Mouse (Mus musculus) CH12.LX (cell line): ENCODE data around the gene Ptges. TPM values are rescaled to one million over a fixed set of nuclear protein-coding genes. Genes with fewer than 3 reads are reported as not detected.
"Not testable (repeated sequence)": the region's sequence is repeated elsewhere in the genome, so short reads cannot be mapped to it uniquely, and the experiment has no call there.

Source experiments
- DNase-seq: peaks from one replicate; pipeline ENCODE4 v3.0.0-alpha.2; 2013; ENCODE audit errors: extremely low read depth
- H3K27ac ChIP-seq: 2 replicates; pipeline ENCODE4 v1.5.1; 2012; ENCODE audit warnings: low read depth, mild to moderate bottlenecking, control low read depth, moderate library complexity; ENCODE audit not compliant: insufficient read depth
- H3K27me3 ChIP-seq: replicated peaks from 2 replicates; pipeline ENCODE3; 2012; ENCODE audit warnings: inconsistent platforms
- H3K36me3 ChIP-seq, 2 experiments: replicated peaks in 1 of 2; 2 replicates each; pipeline versions ENCODE3 to v1.6.1; 2012; ENCODE audit warnings: inconsistent platforms in 1 of 2, low read length in 1 of 2, mild to moderate bottlenecking in 1 of 2, mixed read lengths in 1 of 2, moderate library complexity in 1 of 2; ENCODE audit not compliant: control insufficient read depth in 1 of 2, insufficient read depth in 1 of 2
- H3K4me1 ChIP-seq, 2 experiments: 2 replicates each; pipeline ENCODE4 v1.6.1; 2012; ENCODE audit warnings: inconsistent platforms in 1 of 2, moderate library complexity in 1 of 2; ENCODE audit not compliant: insufficient read depth in 2 of 2, control insufficient read depth in 1 of 2
- H3K4me2 ChIP-seq: 2 replicates; pipeline ENCODE4 v1.6.1; 2012; ENCODE audit warnings: low read depth, mild to moderate bottlenecking, control low read depth; ENCODE audit not compliant: poor library complexity, insufficient read depth, severe bottlenecking
- H3K4me3 ChIP-seq, 3 experiments: fragments of 150-350 bp in 1 of 3; sonication (generic) in 1 of 3; replicated peaks in 1 of 3; 2 replicates each; pipeline versions ENCODE3 to v1.5.1; 2011 to 2012; ENCODE audit warnings: low read depth in 2 of 3, low read length in 2 of 3, mild to moderate bottlenecking in 2 of 3, moderate library complexity in 2 of 3, control low read depth in 1 of 3, improper control_type of control experiment in 1 of 3, inconsistent platforms in 1 of 3, mixed read lengths in 1 of 3; ENCODE audit not compliant: poor library complexity in 1 of 3
- H3K79me2 ChIP-seq: replicated peaks from 2 replicates; pipeline ENCODE4 v1.6.1; 2012; ENCODE audit warnings: mild to moderate bottlenecking, moderate library complexity; ENCODE audit not compliant: control insufficient read depth, poor library complexity, insufficient read depth, severe bottlenecking; ENCODE audit errors: extremely low read depth
- H3K9ac ChIP-seq: 2 replicates; pipeline ENCODE4 v1.6.1; 2012; ENCODE audit warnings: low read depth, mild to moderate bottlenecking, control low read depth, moderate library complexity; ENCODE audit not compliant: insufficient read depth
- H3K9me3 ChIP-seq: replicated peaks from 2 replicates; pipeline ENCODE3; 2012; ENCODE audit warnings: low read length, inconsistent platforms, mixed read lengths
- ELF1 ChIP-seq: IDR thresholded peaks from 2 replicates; pipeline ENCODE4 v1.6.1; 2014; ENCODE audit warnings: low read depth, mild to moderate bottlenecking, inconsistent platforms, low read length, improper control_type of control experiment
- JUN ChIP-seq: IDR thresholded peaks from 2 replicates; pipeline ENCODE4 v1.6.1; 2011; ENCODE audit warnings: low read depth, mild to moderate bottlenecking, low read length, improper control_type of control experiment, moderate library complexity; ENCODE audit not compliant: insufficient read depth
- KAT2A ChIP-seq: IDR thresholded peaks from 2 replicates; pipeline ENCODE4 v1.6.1; 2012; ENCODE audit warnings: low read length, improper control_type of control experiment, inconsistent platforms; ENCODE audit not compliant: insufficient replicate concordance
- MAFK ChIP-seq: IDR thresholded peaks from 2 replicates; pipeline ENCODE4 v1.6.1; 2011; ENCODE audit warnings: low read length, improper control_type of control experiment; ENCODE audit not compliant: insufficient replicate concordance
- PAX5 ChIP-seq: IDR thresholded peaks from 2 replicates; pipeline ENCODE4 v1.6.1; 2012; ENCODE audit warnings: low read length, inconsistent platforms, mixed read lengths
- SMC3 ChIP-seq: IDR thresholded peaks from 2 replicates; pipeline ENCODE4 v1.6.1; 2011; ENCODE audit warnings: low read depth, low read length, improper control_type of control experiment
- TBP ChIP-seq: conservative IDR thresholded peaks from 2 replicates; pipeline ENCODE4 v1.6.1; 2011; ENCODE audit warnings: low read depth, low read length, improper control_type of control experiment
- dilution Hi-C: fragments of 300-500 bp; cut with MboI; formaldehyde crosslinking; loops from 2 replicates; pipeline ENCODE4 v1.14.3; 2020; ENCODE audit warnings: low sequenced_read_pairs; ENCODE audit not compliant: extremely low pct_unique_long_range_greater_than_20kb, extremely low pct_ligation_motif_present
- in situ Hi-C: fragments of 300-500 bp; cut with MboI; formaldehyde crosslinking; loops from 3 replicates; pipeline ENCODE4 v1.14.3; 2019; ENCODE audit warnings: low sequenced_read_pairs, low pct_ligation_motif_present, low pct_unique_long_range_greater_than_20kb, mixed read lengths
- polyA plus RNA-seq: library from polyadenylated mRNA; unstranded; fragments of >175 nt; gene quantifications from 2 replicates; pipeline ENCODE4 v1.2.1, GENCODE M21; 2012; ENCODE audit warnings: low read depth; ENCODE audit not compliant: insufficient read length
- total RNA-seq, 2 experiments: library from RNA; depleted of rRNA; stranded (reverse); fragments of 300-350 nt in 1 of 2; fragments of >200 nt in 1 of 2; gene quantifications; 2 replicates each; pipeline ENCODE4 v1.2.3; 2012 to 2014

Gene Ptges
- total and polyA plus RNA-seq, 3 experiments, result 0.04 to 0.09 TPM; not detected in 1

DNA sequence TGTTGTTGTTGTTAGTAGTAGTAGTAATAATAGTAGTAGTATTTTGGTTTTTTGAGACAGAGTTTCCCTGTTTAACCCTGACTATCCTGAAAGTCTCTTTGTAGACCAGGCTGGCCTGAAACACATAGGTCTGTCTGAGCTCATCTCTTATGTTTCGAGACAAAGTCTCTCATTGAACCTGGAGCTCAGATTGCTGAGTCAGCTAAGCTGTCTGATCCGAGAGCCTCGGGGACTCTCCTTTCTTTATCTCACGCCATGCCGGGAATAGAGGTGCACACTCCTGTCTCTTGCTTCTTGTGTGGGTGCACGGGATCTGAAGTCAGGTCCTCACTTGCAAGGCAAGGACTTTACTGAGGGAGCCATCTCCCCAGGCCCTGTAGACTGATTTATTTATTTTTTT is 3.4 kb upstream of the Ptges start:
- Histone ChIP-seq H3K9ac (no peak overlapping the region), H3K4me1 (peaks cover 13 to 27% of the 10 kb centered on the region in 2 experiments), H3K4me3 (no peak overlapping the region), H3K9me3 (peaks cover 2% of the 10 kb centered on the region), H3K79me2 (no peaks in the 10 kb centered on the region), H3K4me2 (no peak overlapping the region), H3K36me3 (peaks cover 0 to 3% of the 10 kb centered on the region in 2 experiments), H3K27ac (no peak overlapping the region), H3K27me3 (no peaks in the 10 kb centered on the region)
- dilution Hi-C loops, result no loop called here
- TF ChIP-seq MAFK (peak; percentile 79; the same call in 1 of the 2 replicates), PAX5 (no peak), SMC3 (no peak)
- no peak for DNase-seq
- in situ Hi-C loops, result loop anchor here (5.0 to 10.0 kb wide), 3 partner anchors 41 to 498 kb away; no protein-coding TSS in a partner anchor

DNA sequence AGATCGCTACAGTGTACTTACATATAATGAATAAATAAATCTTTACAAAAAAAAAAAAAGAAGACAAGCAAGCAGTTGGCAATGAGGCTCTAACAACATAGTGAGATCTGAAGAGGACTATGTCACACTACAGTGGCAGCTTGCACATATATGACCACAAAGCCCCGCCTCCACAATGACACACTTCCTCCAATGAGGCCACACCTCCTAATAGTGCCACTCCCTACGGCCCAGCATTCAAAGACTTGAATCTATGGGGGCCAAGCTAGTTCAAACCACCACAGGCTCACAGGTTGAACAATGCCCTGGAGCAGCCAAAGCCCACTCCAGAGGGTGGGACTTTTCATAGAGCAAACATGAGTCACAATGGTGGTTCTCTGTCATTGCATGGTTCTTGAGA is 2.3 kb upstream of the Ptges start:
- Histone ChIP-seq H3K4me3 (no peak overlapping the region), H3K9me3 (peaks cover 2% of the 10 kb centered on the region), H3K27me3 (no peaks in the 10 kb centered on the region), H3K4me2 (no peak overlapping the region), H3K79me2 (no peaks in the 10 kb centered on the region), H3K36me3 (peaks cover 0 to 3% of the 10 kb centered on the region in 2 experiments), H3K9ac (no peak overlapping the region), H3K4me1 (peaks cover 21 to 34% of the 10 kb centered on the region in 2 experiments), H3K27ac (0 out of 2 replicates have a peak overlapping the region, but pooled peaks have one; percentile 11)
- in situ Hi-C loops, result loop anchor here (5.0 to 10.0 kb wide), 3 partner anchors 40 to 497 kb away; no protein-coding TSS in a partner anchor
- DNase-seq, result peak; percentile 52
- dilution Hi-C loops, result no loop called here
- TF ChIP-seq JUN (no peak), KAT2A (no peak), ELF1 (no peak)

DNA sequence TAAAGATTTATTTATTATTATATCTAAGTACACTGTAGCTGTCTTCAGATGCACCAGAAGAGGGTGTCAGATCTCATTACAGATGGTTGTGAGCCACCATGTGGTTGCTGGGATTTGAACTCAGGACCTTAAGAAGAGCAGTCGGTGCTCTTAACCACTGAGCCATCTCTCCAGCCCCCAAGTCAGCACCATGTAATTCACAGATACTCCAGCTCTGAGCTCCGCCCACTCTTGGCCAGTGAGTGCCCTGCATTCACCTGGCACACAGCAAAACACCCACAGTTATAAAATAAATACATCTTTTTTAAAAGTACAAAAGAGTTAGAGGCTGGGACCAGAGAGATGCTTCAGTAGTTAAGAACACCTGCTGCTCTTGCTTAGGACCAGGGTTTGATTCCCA is 1.2 kb upstream of the Ptges start:
- H3K27ac ChIP-seq, H3K27me3 ChIP-seq, H3K36me3 ChIP-seq, dilution Hi-C loops, H3K79me2 ChIP-seq, H3K9ac ChIP-seq, DNase-seq, H3K4me3 ChIP-seq, H3K4me2 ChIP-seq, H3K9me3 ChIP-seq: not testable (repeated sequence)
- in situ Hi-C loops, result loop anchor here (5.0 to 10.0 kb wide), 3 partner anchors 39 to 496 kb away; no protein-coding TSS in a partner anchor
- H3K4me1 ChIP-seq, result peaks cover 26 to 41% of the 10 kb centered on the region in 2 experiments
- peak; percentile 58; the same call in 1 of the 2 replicates for TF ChIP-seq TBP
